Mouse (Mus musculus): ENCODE results near the gene Kif23. TPM values are rescaled to one million over a fixed set of nuclear protein-coding genes. Genes with fewer than 3 reads are reported as not detected.
A peak's percentile ranks its signal among the peaks of the same experiment; 100 is the strongest.

Gene Kif23
- polyA plus RNA-seq, 2 experiments: 88.9 to 94.4 TPM

DNA sequence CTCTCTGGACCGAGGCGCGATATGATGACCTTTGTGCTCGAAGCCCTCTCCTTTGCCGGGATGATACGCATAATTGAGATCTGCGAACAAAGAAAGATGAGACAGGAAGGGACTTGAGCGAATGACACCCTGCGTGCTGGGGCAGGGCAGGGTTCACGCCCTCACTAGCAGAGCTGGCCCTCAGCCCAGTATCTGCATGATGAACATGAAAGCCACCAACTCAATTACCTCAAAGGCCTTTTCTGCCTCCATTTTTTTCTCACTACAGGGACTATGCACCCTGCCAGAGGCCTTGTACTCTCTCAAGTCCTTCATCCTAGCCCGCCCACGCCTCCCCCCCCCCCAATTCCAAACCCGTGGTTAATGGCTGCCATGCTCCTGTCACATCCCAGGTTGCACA is 61.6 kb downstream of the Kif23 start:
- no peak for DNase-seq (ENCODE audit: low spot score)
- H3K9ac ChIP-seq (ENCODE audit: low read depth, low read length, severe bottlenecking): no peak overlapping the region
- no peaks in the 10 kb centered on the region for H3K27me3 ChIP-seq (ENCODE audit: control insufficient read depth, insufficient read depth, low read length)
- H3K4me2 ChIP-seq (replicated peaks; ENCODE audit: low read depth, low read length, severe bottlenecking): no peak overlapping the region
- ATAC-seq (ENCODE audit: low FRiP score, low read depth): no peak
- no peaks in the 10 kb centered on the region for H3K4me1 ChIP-seq (ENCODE audit: control insufficient read depth, insufficient read depth, low read length)
- TF ChIP-seq POLR2A (IDR thresholded peaks at IDR 0.05; ENCODE audit: borderline replicate concordance, extremely low read depth, insufficient read depth, insufficient read length): no peak
- WGBS: 79% methylated on average over 13 of the region's 13 CpGs
- H3K4me3 ChIP-seq (replicated peaks; ENCODE audit: low read length): no peak overlapping the region
- no peaks in the 10 kb centered on the region for H3K36me3 ChIP-seq (ENCODE audit: control insufficient read depth, insufficient read depth, low read length)
- H3K9me3 ChIP-seq (ENCODE audit: control insufficient read depth, low read length): no peaks in the 10 kb centered on the region
- H3K27ac ChIP-seq (replicated peaks; ENCODE audit: low read depth, low read length): no peak overlapping the region

DNA sequence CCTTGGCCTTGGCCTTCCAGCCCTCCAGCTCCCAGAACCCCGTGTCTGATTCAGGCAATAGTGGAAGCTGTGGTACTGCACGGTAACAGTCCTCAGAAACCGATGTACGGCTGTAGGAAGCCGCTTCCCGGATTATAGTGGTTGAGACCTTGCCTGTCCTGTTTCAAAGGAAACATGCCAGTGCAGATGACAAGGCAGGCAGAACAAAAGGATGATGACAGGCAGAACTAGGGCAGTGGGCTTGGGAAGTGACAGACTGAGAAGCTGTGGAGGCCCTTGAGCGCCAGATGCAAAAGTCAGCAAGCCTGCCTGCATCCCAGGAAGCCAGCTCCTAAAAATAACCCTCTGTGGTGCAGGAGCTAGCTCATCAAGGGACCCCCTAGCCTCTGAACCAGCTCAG is 62.2 kb downstream of the Kif23 start:
- H3K9me3 ChIP-seq (ENCODE audit: control insufficient read depth, low read length): no peaks in the 10 kb centered on the region
- ATAC-seq (ENCODE audit: low FRiP score, low read depth) (no peak), DNase-seq (ENCODE audit: low spot score) (no peak)
- H3K4me2 ChIP-seq (replicated peaks; ENCODE audit: low read depth, low read length, severe bottlenecking): no peak overlapping the region
- H3K36me3 ChIP-seq (ENCODE audit: control insufficient read depth, insufficient read depth, low read length): no peaks in the 10 kb centered on the region
- H3K27me3 ChIP-seq (ENCODE audit: control insufficient read depth, insufficient read depth, low read length): no peaks in the 10 kb centered on the region
- TF ChIP-seq POLR2A (IDR thresholded peaks at IDR 0.05; ENCODE audit: borderline replicate concordance, extremely low read depth, insufficient read depth, insufficient read length): no peak
- no peak overlapping the region for H3K4me3 ChIP-seq (replicated peaks; ENCODE audit: low read length)
- 78% methylated on average over 7 of the region's 7 CpGs for WGBS
- H3K4me1 ChIP-seq (ENCODE audit: control insufficient read depth, insufficient read depth, low read length): no peaks in the 10 kb centered on the region
- no peak overlapping the region for H3K27ac ChIP-seq (replicated peaks; ENCODE audit: low read depth, low read length)
- H3K9ac ChIP-seq (ENCODE audit: low read depth, low read length, severe bottlenecking): no peak overlapping the region

DNA sequence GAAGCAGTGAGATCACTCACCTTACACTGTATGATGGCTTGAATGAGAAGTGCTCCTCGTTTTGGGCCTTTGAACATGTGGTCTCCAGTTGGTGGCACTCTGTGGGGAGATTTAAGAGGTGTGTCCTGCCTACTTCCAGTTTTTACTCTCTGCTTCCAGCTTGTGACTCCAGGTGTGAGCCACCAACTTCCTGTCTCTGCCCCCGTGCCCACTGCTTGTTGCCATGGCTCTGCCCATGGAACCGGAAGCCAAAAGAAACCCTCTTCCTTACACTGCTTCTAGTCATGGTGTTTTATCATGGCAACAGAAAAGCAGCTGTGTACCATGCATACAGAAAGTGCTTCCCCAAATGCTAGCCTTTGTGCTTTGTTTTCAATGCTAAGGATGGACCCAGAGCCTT is 64.4 kb downstream of the Kif23 start:
- H3K9ac ChIP-seq (ENCODE audit: low read depth, low read length, severe bottlenecking): no peak overlapping the region
- DNase-seq (ENCODE audit: low spot score) (no peak), ATAC-seq (ENCODE audit: low FRiP score, low read depth) (no peak)
- no peak overlapping the region for H3K4me2 ChIP-seq (replicated peaks; ENCODE audit: low read depth, low read length, severe bottlenecking)
- peaks cover 13% of the 10 kb centered on the region for H3K4me1 ChIP-seq (ENCODE audit: control insufficient read depth, insufficient read depth, low read length)
- no peak for TF ChIP-seq POLR2A (IDR thresholded peaks at IDR 0.05; ENCODE audit: borderline replicate concordance, extremely low read depth, insufficient read depth, insufficient read length)
- no peak overlapping the region for H3K27ac ChIP-seq (replicated peaks; ENCODE audit: low read depth, low read length)
- H3K36me3 ChIP-seq (ENCODE audit: control insufficient read depth, insufficient read depth, low read length): no peaks in the 10 kb centered on the region
- 46% methylated on average over 3 of the region's 3 CpGs for WGBS
- H3K9me3 ChIP-seq (ENCODE audit: control insufficient read depth, low read length): no peaks in the 10 kb centered on the region
- H3K27me3 ChIP-seq (ENCODE audit: control insufficient read depth, insufficient read depth, low read length): no peaks in the 10 kb centered on the region
- H3K4me3 ChIP-seq (replicated peaks; ENCODE audit: low read length): no peak overlapping the region

DNA sequence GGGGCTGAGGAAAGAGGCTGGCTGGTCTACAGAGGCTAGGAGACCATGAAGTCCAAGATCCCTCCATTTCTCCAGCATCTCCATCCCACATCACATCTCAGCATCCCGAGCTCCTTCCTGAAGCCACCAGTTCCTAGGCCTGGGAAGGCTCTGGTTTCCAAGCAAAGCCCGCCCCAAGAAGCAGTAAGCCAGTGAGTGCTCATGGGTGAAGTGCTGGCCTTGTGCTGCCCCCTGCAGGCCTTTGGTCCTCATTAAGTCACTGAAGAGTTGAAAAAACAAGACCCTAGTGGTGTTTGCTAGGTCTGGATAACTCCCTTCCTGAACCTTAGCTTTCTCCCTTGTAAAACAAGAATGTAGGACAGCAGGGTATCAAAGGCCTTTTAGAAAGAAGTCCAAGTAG is 67.7 kb downstream of the Kif23 start:
- Histone ChIP-seq H3K9ac (ENCODE audit: low read depth, low read length, severe bottlenecking) (no peak overlapping the region), H3K27ac (replicated peaks; ENCODE audit: low read depth, low read length) (no peak overlapping the region), H3K4me3 (replicated peaks; ENCODE audit: low read length) (no peak overlapping the region), H3K9me3 (ENCODE audit: control insufficient read depth, low read length) (no peaks in the 10 kb centered on the region), H3K4me2 (replicated peaks; ENCODE audit: low read depth, low read length, severe bottlenecking) (no peak overlapping the region), H3K36me3 (ENCODE audit: control insufficient read depth, insufficient read depth, low read length) (no peaks in the 10 kb centered on the region), H3K27me3 (ENCODE audit: control insufficient read depth, insufficient read depth, low read length) (no peaks in the 10 kb centered on the region), H3K4me1 (ENCODE audit: control insufficient read depth, insufficient read depth, low read length) (peaks cover 18% of the 10 kb centered on the region)
- 28% methylated on average over 2 of the region's 2 CpGs for WGBS
- ATAC-seq (ENCODE audit: low FRiP score, low read depth) (peak; percentile 76), DNase-seq (ENCODE audit: low spot score) (peak; percentile 90)
- no peak for TF ChIP-seq POLR2A (IDR thresholded peaks at IDR 0.05; ENCODE audit: borderline replicate concordance, extremely low read depth, insufficient read depth, insufficient read length)

DNA sequence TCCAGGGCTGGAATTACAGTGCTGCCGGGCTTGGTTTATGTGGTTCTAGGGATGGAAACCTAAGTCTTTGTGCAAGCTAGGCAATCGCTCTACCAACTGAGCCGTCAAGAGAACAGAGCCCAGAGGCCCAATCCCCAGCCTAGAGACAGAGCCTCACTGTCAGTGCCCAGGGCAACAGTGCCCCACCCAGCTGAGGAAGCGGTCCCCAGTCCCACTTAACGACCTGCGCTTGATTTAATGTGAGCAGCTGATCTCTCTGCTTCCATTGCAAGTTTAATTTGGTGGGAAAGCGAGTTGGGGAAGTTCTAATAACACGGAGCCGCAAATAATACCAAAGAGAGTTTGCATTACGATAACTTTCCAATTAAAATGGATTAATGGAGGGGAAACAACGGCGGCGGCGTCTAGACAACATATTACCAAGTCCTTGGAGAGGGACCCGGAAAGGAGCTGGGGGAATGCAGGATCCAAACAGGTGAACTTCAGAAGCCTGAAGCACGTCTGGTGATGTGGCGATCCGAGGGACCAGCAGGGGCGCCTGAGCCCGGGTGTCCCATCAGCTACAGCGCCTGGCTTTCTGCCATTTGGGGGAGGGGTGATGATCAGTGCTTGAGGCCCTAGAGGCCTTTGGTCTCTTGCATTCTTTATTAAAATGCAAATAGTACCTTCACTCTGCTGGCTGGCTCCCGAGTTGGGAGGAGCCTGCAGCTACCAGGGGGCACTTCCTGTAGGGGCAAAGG is 69.0 kb downstream of the Kif23 start:
- Histone ChIP-seq H3K4me2 (replicated peaks; ENCODE audit: low read depth, low read length, severe bottlenecking) (peak overlapping the region; percentile 3; the same call in 1 of the 2 replicates), H3K9me3 (ENCODE audit: control insufficient read depth, low read length) (no peaks in the 10 kb centered on the region), H3K4me3 (replicated peaks; ENCODE audit: low read length) (no peak overlapping the region), H3K4me1 (ENCODE audit: control insufficient read depth, insufficient read depth, low read length) (peaks cover 27% of the 10 kb centered on the region), H3K27ac (replicated peaks; ENCODE audit: low read depth, low read length) (no peak overlapping the region), H3K27me3 (ENCODE audit: control insufficient read depth, insufficient read depth, low read length) (no peaks in the 10 kb centered on the region), H3K36me3 (ENCODE audit: control insufficient read depth, insufficient read depth, low read length) (no peaks in the 10 kb centered on the region), H3K9ac (ENCODE audit: low read depth, low read length, severe bottlenecking) (no peak overlapping the region)
- no peak for ATAC-seq (ENCODE audit: low FRiP score, low read depth)
- TF ChIP-seq POLR2A (IDR thresholded peaks at IDR 0.05; ENCODE audit: borderline replicate concordance, extremely low read depth, insufficient read depth, insufficient read length): no peak
- 9% methylated on average over 22 of the region's 22 CpGs for WGBS
- DNase-seq (ENCODE audit: low spot score): peak; percentile 51
